Mouse (Mus musculus): Measurements from ENCODE around the gene Fam187b.
"Not testable (repeated sequence)": the region's sequence is repeated elsewhere in the genome, so short reads cannot be mapped to it uniquely, and the experiment has no call there.

Gene Fam187b

GRCm38 (mm10) chr7:30973501-30974289, at the start of gene Fam187b:
Fam187b (plus strand) TSS chr7:30973790.
- DNase-seq: peak; percentile 93

GRCm38 (mm10) chr7:30924071-30924470, 49.5 kb upstream of the Fam187b start:
- no peak for DNase-seq

- DNase-seq: not testable (repeated sequence)
These were observed 49.0 kb upstream of the Fam187b start, which contains the start of gene Hamp2 for GRCm38 (mm10) chr7:30924581-30924980. Hamp2 (minus strand) TSS chr7:30924681.

GRCm38 (mm10) chr7:30935422-30936099, 38.0 kb upstream of the Fam187b start:
- DNase-seq: not testable (repeated sequence)

GRCm38 (mm10) chr7:30940070-30940469, 33.5 kb upstream of the Fam187b start:
- DNase-seq: not testable (repeated sequence)

GRCm38 (mm10) chr7:30942365-30942764, 31.2 kb upstream of the Fam187b start:
- DNase-seq: not testable (repeated sequence)

GRCm38 (mm10) chr7:30943909-30944635, 29.5 kb upstream of the Fam187b start, which contains the start of gene Hamp:
Hamp (minus strand) TSS chr7:30944032.
- no peak for DNase-seq

- DNase-seq: not testable (repeated sequence)
These were observed 28.9 kb upstream of the Fam187b start for GRCm38 (mm10) chr7:30944706-30945105.

GRCm38 (mm10) chr7:30945466-30945865, 28.1 kb upstream of the Fam187b start:
- DNase-seq: not testable (repeated sequence)

GRCm38 (mm10) chr7:30945876-30946275, 27.7 kb upstream of the Fam187b start:
- DNase-seq: no peak

- DNase-seq: not testable (repeated sequence)
These were observed 23.7 kb upstream of the Fam187b start for GRCm38 (mm10) chr7:30949902-30950301.

GRCm38 (mm10) chr7:30952441-30953265, 20.9 kb upstream of the Fam187b start:
- DNase-seq: no peak

GRCm38 (mm10) chr7:30953459-30953858, 20.1 kb upstream of the Fam187b start:
- peak; percentile 20 to 24 for DNase-seq

GRCm38 (mm10) chr7:30954036-30954435, 19.6 kb upstream of the Fam187b start:
- DNase-seq: no peak

- no peak for DNase-seq
These were observed 18.5 kb upstream of the Fam187b start for GRCm38 (mm10) chr7:30954971-30955520.

GRCm38 (mm10) chr7:30955584-30956356, 17.8 kb upstream of the Fam187b start:
- DNase-seq: peak; percentile 81 to 83

- peak; percentile 64 to 75 for DNase-seq
These were observed 17.2 kb upstream of the Fam187b start for GRCm38 (mm10) chr7:30956357-30956751.

GRCm38 (mm10) chr7:30956756-30957366, 16.7 kb upstream of the Fam187b start, which contains the start of gene Usf2:
Usf2 (minus strand) TSS chr7:30956803.
- DNase-seq: peak; percentile 81 to 84

- DNase-seq: peak; percentile 94 to 96
These were observed 16.2 kb upstream of the Fam187b start for GRCm38 (mm10) chr7:30957367-30957783.

- DNase-seq: no peak
These were observed 15.3 kb upstream of the Fam187b start for GRCm38 (mm10) chr7:30958109-30958865.

All from B cell, adult 2 months (primary cell).